Mouse (Mus musculus) lung, embryonic 15.5 days (tissue): Measurements from ENCODE around the gene Scarb1. TPM values are rescaled to one million over a fixed set of nuclear protein-coding genes. Genes with fewer than 3 reads are reported as not detected.
A peak's percentile ranks its signal among the peaks of the same experiment; 100 is the strongest.

Experiments
- ATAC-seq: fragments of 200-750 bp; cut with Nextera tagmentation; 2 replicates; pipeline ENCODE4 v1.8.0; 2017; ENCODE audit warnings: moderate number of reproducible peaks, borderline replicate concordance; ENCODE audit not compliant: low FRiP score, low TSS enrichment; ENCODE audit errors: extremely low read depth
- H3K27ac ChIP-seq: fragments of 300-500 bp; sonication (generic); 2 replicates; pipeline ENCODE4 v1.5.1; 2015; ENCODE audit warnings: moderate library complexity, mild to moderate bottlenecking, inconsistent platforms
- H3K27me3 ChIP-seq: fragments of 300-500 bp; sonication (generic); 2 replicates; pipeline ENCODE4 v1.6.1; 2015; ENCODE audit warnings: inconsistent platforms
- H3K36me3 ChIP-seq: fragments of 300-500 bp; sonication (generic); 2 replicates; pipeline ENCODE4 v1.6.1; 2015; ENCODE audit warnings: inconsistent platforms
- H3K4me1 ChIP-seq: fragments of 300-500 bp; sonication (generic); 2 replicates; pipeline ENCODE4 v1.6.1; 2015; ENCODE audit warnings: inconsistent platforms
- H3K4me2 ChIP-seq: fragments of 300-500 bp; sonication (generic); 2 replicates; pipeline ENCODE4 v1.6.1; 2015; ENCODE audit warnings: inconsistent platforms, mild to moderate bottlenecking, moderate library complexity
- H3K4me3 ChIP-seq: fragments of 300-500 bp; sonication (generic); 2 replicates; pipeline ENCODE4 v1.5.1; 2015; ENCODE audit warnings: mild to moderate bottlenecking, inconsistent platforms
- H3K9ac ChIP-seq: fragments of 300-500 bp; sonication (generic); 2 replicates; pipeline ENCODE4 v1.6.1; 2015; ENCODE audit warnings: inconsistent platforms
- H3K9me3 ChIP-seq: fragments of 300-500 bp; sonication (generic); 2 replicates; pipeline ENCODE4 v1.6.1; 2016; ENCODE audit warnings: inconsistent platforms
- WGBS: fragments of 180-500 bp; shearing (Covaris S2); methylation state at CpG from one replicate; pipeline ENCODE4 v1.1.7; 2015; 5-methylcytosine and 5-hydroxymethylcytosine counted together
- polyA plus RNA-seq: library from polyadenylated mRNA; unstranded; fragments of >200 nt; fragmentation: Nextera tagmentation; extraction: Ambion mirVana; gene quantifications from 2 replicates; pipeline ENCODE4 v1.2.1, GENCODE M21; 2015

Gene Scarb1
- polyA plus RNA-seq, 1 experiment from 2014 or later: 65.6 TPM

DNA sequence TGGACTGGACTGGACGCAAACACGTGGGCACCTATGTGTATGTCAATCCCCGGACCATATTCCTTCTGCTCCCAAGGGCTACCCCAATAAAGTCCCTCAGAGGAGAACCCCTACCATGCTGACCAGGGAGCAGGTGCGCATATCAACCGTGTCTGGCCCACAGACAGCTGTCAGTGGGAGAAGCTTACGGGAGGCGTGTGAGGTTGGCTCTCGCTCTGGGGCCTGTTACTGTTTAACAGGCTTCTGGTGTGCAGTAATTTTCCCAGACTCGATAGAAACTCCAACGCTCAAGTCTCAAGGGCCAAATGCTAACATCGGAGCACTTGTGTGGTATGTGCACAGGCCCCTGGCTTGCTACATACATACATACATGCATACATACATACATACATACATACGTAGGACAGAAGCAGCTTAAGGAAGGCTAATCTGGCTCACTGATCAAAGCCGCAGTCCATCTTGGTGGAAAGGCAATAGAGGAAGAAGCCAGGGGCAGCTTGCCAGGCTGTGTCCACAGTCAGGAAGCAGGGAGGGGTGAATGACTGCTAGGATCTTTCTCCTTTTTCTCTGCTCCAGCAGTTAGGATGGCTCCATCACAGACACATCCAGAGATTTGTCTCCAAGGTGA, 27.8 kb downstream of the Scarb1 start:
- Histone ChIP-seq H3K9ac (no peak overlapping the region), H3K4me2 (no peak overlapping the region), H3K36me3 (no peaks in the 10 kb centered on the region), H3K27ac (peak overlapping the region; percentile 13; the same call in 1 of the 2 replicates), H3K9me3 (no peaks in the 10 kb centered on the region), H3K4me1 (peaks cover 27% of the 10 kb centered on the region), H3K4me3 (no peak overlapping the region), H3K27me3 (no peaks in the 10 kb centered on the region)
- ATAC-seq: no peak
- 58% methylated on average over 13 of the region's 13 CpGs for WGBS

DNA sequence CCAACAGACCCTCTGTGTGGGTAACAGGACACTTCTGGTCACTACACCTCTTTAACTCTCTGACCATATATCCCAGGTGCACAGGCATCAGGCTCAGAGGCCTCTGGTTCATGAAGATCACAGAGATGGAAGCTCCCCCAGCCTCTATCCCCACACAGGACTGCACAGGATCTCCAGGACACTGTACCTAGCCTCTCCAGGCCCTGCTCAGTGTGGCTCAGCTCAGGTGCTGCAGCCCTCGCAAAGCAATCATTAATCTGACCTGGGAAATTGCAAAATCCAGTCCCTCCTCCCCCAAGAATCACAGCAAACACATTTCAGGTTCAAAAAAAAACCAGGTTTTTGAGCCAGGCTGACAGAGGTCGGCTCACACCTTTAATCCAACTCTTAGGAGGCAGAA, 29.9 kb downstream of the Scarb1 start:
- H3K9ac ChIP-seq: no peak overlapping the region; the same call in 1 of the 2 replicates
- H3K4me3 ChIP-seq: no peak overlapping the region
- no peaks in the 10 kb centered on the region for H3K9me3 ChIP-seq
- peaks cover 27% of the 10 kb centered on the region for H3K4me1 ChIP-seq
- 56% methylated on average over 2 of the region's 2 CpGs for WGBS
- no peak overlapping the region for H3K4me2 ChIP-seq
- H3K27me3 ChIP-seq: no peaks in the 10 kb centered on the region
- H3K36me3 ChIP-seq: no peaks in the 10 kb centered on the region
- H3K27ac ChIP-seq: no peak overlapping the region
- ATAC-seq: no peak

DNA sequence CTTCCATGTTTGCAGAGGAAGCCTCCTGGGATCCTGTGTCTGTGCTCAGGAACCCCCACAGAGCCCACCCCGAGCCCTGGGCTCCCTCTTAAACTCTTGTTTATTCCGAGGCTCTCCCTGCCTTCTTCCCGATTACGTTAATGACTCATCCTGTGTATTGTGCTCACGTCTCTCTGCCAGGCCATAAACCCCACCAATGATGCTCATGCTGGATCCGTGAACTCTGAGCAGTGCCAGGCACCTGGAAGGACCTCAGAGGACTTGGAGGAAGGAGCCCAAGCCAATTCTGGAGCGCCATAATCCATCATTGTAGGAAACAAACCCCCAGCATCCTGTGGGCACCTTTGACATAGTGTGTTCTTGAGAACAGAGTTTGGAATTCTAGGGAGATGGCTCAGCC, 31.7 kb downstream of the Scarb1 start:
- WGBS: 67% methylated on average over 7 of the region's 7 CpGs
- H3K4me1 ChIP-seq: peaks cover 32% of the 10 kb centered on the region
- H3K4me3 ChIP-seq: no peak overlapping the region
- H3K27ac ChIP-seq: no peak overlapping the region
- ATAC-seq: no peak
- H3K9me3 ChIP-seq: no peaks in the 10 kb centered on the region
- no peaks in the 10 kb centered on the region for H3K36me3 ChIP-seq
- no peak overlapping the region for H3K4me2 ChIP-seq
- no peak overlapping the region for H3K9ac ChIP-seq
- no peaks in the 10 kb centered on the region for H3K27me3 ChIP-seq

- Histone ChIP-seq H3K4me3 (no peak overlapping the region), H3K27ac (no peak overlapping the region), H3K4me1 (peaks cover 20% of the 10 kb centered on the region), H3K9ac (no peak overlapping the region), H3K27me3 (no peaks in the 10 kb centered on the region), H3K9me3 (no peaks in the 10 kb centered on the region), H3K36me3 (no peaks in the 10 kb centered on the region), H3K4me2 (no peak overlapping the region)
- 72% methylated on average over 13 of the region's 13 CpGs for WGBS
- ATAC-seq: no peak
Observed at GRCm38 (mm10) chr5:125306824-125307223, 34.1 kb downstream of the Scarb1 start.

- Histone ChIP-seq H3K9me3 (no peaks in the 10 kb centered on the region), H3K36me3 (no peaks in the 10 kb centered on the region), H3K27me3 (no peaks in the 10 kb centered on the region), H3K27ac (no peak overlapping the region), H3K4me3 (no peak overlapping the region), H3K9ac (no peak overlapping the region), H3K4me2 (no peak overlapping the region), H3K4me1 (peaks cover 20% of the 10 kb centered on the region)
- WGBS: 79% methylated on average over 7 of the region's 7 CpGs
- ATAC-seq: no peak
Observed at GRCm38 (mm10) chr5:125306372-125306771, 34.5 kb downstream of the Scarb1 start.

GRCm38 (mm10) chr5:125305229-125306081, 35.4 kb downstream of the Scarb1 start:
- no peaks in the 10 kb centered on the region for H3K9me3 ChIP-seq
- peaks cover 16% of the 10 kb centered on the region for H3K4me1 ChIP-seq
- no peak overlapping the region for H3K4me2 ChIP-seq
- H3K36me3 ChIP-seq: no peaks in the 10 kb centered on the region
- H3K27me3 ChIP-seq: no peaks in the 10 kb centered on the region
- H3K27ac ChIP-seq: no peak overlapping the region
- no peak overlapping the region for H3K4me3 ChIP-seq
- H3K9ac ChIP-seq: no peak overlapping the region
- ATAC-seq: no peak
- WGBS: 61% methylated on average over 14 of the region's 14 CpGs

DNA sequence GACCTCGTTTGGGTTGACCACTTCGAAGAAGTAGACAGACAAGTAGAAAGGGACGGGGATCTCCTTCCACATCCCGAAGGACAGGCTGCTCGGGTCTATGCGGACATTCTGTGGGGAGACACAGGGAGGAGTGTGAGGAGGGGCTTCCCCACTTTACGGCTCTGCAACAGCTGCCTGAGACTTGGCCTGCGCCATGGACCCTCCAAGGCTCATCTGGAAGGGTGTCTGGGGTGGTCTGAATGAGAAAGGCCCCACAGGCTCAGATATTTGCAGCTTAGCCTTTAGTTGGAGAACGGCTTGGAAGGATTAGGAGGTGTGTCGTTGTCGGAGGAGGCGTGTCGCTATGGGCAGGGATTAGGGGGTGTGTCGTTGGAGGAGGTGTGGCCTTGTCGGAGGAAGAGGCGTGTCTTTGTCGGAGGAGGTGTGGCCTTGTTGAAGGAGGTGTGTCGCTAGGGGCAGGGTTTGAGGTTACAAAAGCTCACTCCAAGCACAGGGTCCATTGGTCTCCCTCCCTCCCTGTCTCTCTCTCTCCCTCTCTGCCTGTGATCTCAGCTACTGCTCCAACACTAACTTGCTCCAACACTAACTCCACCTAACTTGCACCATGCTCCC, 36.5 kb downstream of the Scarb1 start:
- Histone ChIP-seq H3K27me3 (no peaks in the 10 kb centered on the region), H3K4me2 (peak overlapping the region; percentile 10; the same call in 1 of the 2 replicates), H3K4me3 (no peak overlapping the region), H3K27ac (no peak overlapping the region), H3K9me3 (no peaks in the 10 kb centered on the region), H3K4me1 (0 out of 2 replicates have a peak, but pooled peaks cover 5% of the 10 kb centered on the region), H3K36me3 (peaks cover 5% of the 10 kb centered on the region), H3K9ac (no peak overlapping the region)
- WGBS: 24% methylated on average over 18 of the region's 18 CpGs
- ATAC-seq: peak; percentile 74

DNA sequence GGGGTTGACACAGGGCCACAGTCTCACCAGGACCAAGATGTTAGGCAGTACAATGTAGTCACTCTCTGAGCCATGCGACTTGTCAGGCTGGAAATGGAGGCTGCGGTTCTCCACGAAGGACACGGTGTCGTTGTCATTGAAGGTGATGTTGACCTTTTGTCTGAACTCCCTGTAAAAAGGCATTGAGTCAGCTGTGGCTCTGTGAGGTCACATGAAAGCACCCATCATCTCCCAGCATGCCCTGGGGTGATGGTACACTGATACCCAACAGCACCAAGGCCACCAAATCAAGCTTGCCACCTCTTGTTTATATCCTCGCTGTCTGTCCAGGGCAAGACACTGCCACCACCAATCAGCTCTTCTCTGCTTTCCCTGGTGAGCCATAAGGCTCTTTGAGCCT, 37.8 kb downstream of the Scarb1 start:
- peaks cover 9% of the 10 kb centered on the region for H3K36me3 ChIP-seq
- 92% methylated on average over 6 of the region's 6 CpGs for WGBS

GRCm38 (mm10) chr5:125298234-125298633, 42.7 kb downstream of the Scarb1 start:
- Histone ChIP-seq H3K27ac (no peak overlapping the region), H3K4me1 (no peaks in the 10 kb centered on the region), H3K27me3 (no peaks in the 10 kb centered on the region), H3K9me3 (no peaks in the 10 kb centered on the region), H3K9ac (no peak overlapping the region), H3K36me3 (peaks cover 34% of the 10 kb centered on the region), H3K4me3 (no peak overlapping the region), H3K4me2 (no peak overlapping the region)
- 70% methylated on average over 9 of the region's 9 CpGs for WGBS
- no peak for ATAC-seq

More for the DNA sequence above, 37.8 kb downstream of the Scarb1 start:
- no peaks in the 10 kb centered on the region for H3K27me3 ChIP-seq
- no peak overlapping the region for H3K4me3 ChIP-seq
- no peaks in the 10 kb centered on the region for H3K9me3 ChIP-seq
- H3K27ac ChIP-seq: no peak overlapping the region
- H3K4me2 ChIP-seq: no peak overlapping the region
- 0 out of 2 replicates have a peak, but pooled peaks cover 5% of the 10 kb centered on the region for H3K4me1 ChIP-seq
- ATAC-seq: no peak
- no peak overlapping the region for H3K9ac ChIP-seq

DNA sequence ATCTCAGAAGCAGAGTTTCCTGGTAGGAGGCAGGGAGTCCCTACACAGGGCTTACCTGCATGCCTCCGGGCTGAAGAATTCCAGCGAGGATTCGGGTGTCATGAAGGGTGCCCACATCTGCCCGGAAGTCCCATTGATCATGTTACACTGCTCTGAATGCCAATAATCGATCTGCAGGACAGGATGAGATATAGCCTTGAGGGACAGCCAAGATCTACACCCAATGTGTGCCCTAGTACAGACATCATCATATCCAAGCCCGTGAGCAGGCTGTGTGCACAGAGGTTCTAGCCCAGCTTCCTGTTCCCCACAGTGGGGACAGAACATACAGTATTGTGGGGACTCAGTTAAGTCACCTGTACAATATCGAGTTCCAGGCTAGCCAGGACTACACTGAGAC, 43.7 kb downstream of the Scarb1 start:
- H3K4me2 ChIP-seq: no peak overlapping the region
- no peak overlapping the region for H3K4me3 ChIP-seq
- no peaks in the 10 kb centered on the region for H3K27me3 ChIP-seq
- H3K9me3 ChIP-seq: no peaks in the 10 kb centered on the region
- no peak for ATAC-seq
- H3K4me1 ChIP-seq: no peaks in the 10 kb centered on the region
- H3K9ac ChIP-seq: no peak overlapping the region
- WGBS: 91% methylated on average over 7 of the region's 7 CpGs
- peaks cover 39% of the 10 kb centered on the region for H3K36me3 ChIP-seq
- H3K27ac ChIP-seq: no peak overlapping the region

GRCm38 (mm10) chr5:125292951-125293350, 47.9 kb downstream of the Scarb1 start:
- H3K27ac ChIP-seq: no peak overlapping the region
- 58% methylated on average over 7 of the region's 7 CpGs for WGBS
- no peaks in the 10 kb centered on the region for H3K4me1 ChIP-seq
- H3K9ac ChIP-seq: no peak overlapping the region
- peaks cover 29% of the 10 kb centered on the region for H3K36me3 ChIP-seq
- H3K4me2 ChIP-seq: no peak overlapping the region
- ATAC-seq: no peak
- no peaks in the 10 kb centered on the region for H3K9me3 ChIP-seq
- H3K4me3 ChIP-seq: no peak overlapping the region
- no peaks in the 10 kb centered on the region for H3K27me3 ChIP-seq

DNA sequence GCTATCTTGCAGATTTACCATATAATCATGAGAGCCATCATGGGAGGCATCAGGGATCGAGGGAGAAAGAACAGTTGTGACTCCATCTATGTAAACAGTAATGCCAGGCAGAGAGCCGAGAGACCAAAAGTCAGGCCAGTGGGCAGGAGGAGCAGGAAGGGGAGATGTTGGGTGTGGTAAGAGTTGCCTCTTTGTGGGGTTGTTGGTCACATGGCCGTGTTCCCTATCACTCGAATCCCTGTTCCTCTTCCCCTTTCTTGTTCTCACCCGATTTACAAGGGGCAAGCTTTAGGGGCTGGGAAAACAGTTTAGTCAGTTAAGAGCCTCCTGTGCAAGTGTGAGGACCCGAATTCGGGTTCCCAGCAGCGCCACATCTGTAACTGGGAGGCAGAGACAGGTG, 49.0 kb downstream of the Scarb1 start:
- H3K4me1 ChIP-seq: no peaks in the 10 kb centered on the region
- no peak overlapping the region for H3K4me2 ChIP-seq
- no peak overlapping the region for H3K27ac ChIP-seq
- H3K9me3 ChIP-seq: no peaks in the 10 kb centered on the region
- ATAC-seq: no peak
- H3K9ac ChIP-seq: no peak overlapping the region
- H3K27me3 ChIP-seq: no peaks in the 10 kb centered on the region
- H3K4me3 ChIP-seq: no peak overlapping the region
- 81% methylated on average over 8 of the region's 8 CpGs for WGBS
- peaks cover 29% of the 10 kb centered on the region for H3K36me3 ChIP-seq
